22 mouse cellular contexts compared by ENCODE assay signal in the genomic region with DNA sequence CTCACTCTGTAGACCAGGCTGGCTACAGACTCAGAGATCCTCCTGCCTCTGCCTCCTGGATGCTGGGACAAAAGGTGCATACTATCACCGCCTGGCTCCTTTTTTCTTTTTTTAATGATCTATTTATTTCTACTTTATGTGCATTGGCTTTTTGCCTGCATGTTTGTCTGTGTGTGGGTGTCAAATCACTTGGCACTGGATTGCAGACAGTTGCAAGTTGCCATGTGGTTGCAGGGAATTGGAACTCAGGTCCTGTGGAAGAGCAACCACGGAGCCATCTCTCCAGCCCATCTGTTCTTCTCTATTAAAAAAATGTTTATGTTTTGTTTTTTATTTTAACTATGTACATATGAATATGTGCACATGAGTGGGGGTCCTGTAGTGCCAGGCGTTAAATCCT. TPM values are rescaled to one million over a fixed set of nuclear protein-coding genes. Genes with fewer than 3 reads are reported as not detected.
DNase-seq lines count a peak whose midpoint lies in the region; ATAC-seq lines count a peak whose summit lies in the region.
"Had no signal": no experiment of that assay in that cellular context is flagged by ENCODE, and none has a peak within 500 bp of the region (broad histone marks: within the 10 kb centered on the region; RNA-seq: fewer than 3 reads in every experiment).

No protein-coding gene starts in this region.

- 82% methylated on average over 3 of the region's 3 CpGs for WGBS in forebrain, embryonic 14.5 days
- 91% methylated on average over 3 of the region's 3 CpGs for WGBS in forebrain, embryonic 13.5 days

- no peak overlapping the region for H3K4me3 ChIP-seq in forebrain, embryonic 14.5 days (ENCODE audit: low read depth, low read length)
- no peak overlapping the region for H3K4me3 ChIP-seq in forebrain, embryonic 13.5 days
- H3K4me3 ChIP-seq: embryonic facial prominence, embryonic 12.5 days; heart, embryonic 10.5 days; hindbrain, embryonic 12.5 days had no signal

- H3K4me1 ChIP-seq in forebrain, embryonic 14.5 days (ENCODE audit: control insufficient read depth, insufficient read depth, low read length), result no peaks in the 10 kb centered on the region
- H3K4me1 ChIP-seq in forebrain, embryonic 13.5 days, result no peaks in the 10 kb centered on the region
- H3K4me1 ChIP-seq: embryonic facial prominence, embryonic 12.5 days; heart, embryonic 10.5 days; hindbrain, embryonic 12.5 days had no signal

- no peak for ATAC-seq in forebrain, embryonic 14.5 days
- no peak; the same call in 1 of the 2 replicates for ATAC-seq in forebrain, embryonic 13.5 days
- ATAC-seq: CD4-positive, CD25-positive, alpha-beta regulatory T cell, adult 4 months; hindbrain, embryonic 16.5 days had no signal

- no peaks in the 10 kb centered on the region for H3K9me3 ChIP-seq in forebrain, embryonic 14.5 days (replicated peaks; ENCODE audit: control insufficient read depth, low read length)
- H3K9me3 ChIP-seq in forebrain, embryonic 13.5 days (replicated peaks), result no peaks in the 10 kb centered on the region
- H3K9me3 ChIP-seq: embryonic facial prominence, embryonic 12.5 days; G1E; heart, embryonic 10.5 days; hindbrain, embryonic 12.5 days had no signal

- H3K9ac ChIP-seq in forebrain, embryonic 14.5 days (ENCODE audit: low read length), result no peak overlapping the region
- no peak overlapping the region for H3K9ac ChIP-seq in forebrain, embryonic 13.5 days
- H3K9ac ChIP-seq: embryonic facial prominence, embryonic 12.5 days; hindbrain, embryonic 12.5 days had no signal

- peaks cover 78% of the 10 kb centered on the region for H3K36me3 ChIP-seq in forebrain, embryonic 14.5 days (ENCODE audit: control insufficient read depth, insufficient read depth, low read length)
- H3K36me3 ChIP-seq in forebrain, embryonic 13.5 days (ENCODE audit: poor library complexity, severe bottlenecking), result peaks cover 82% of the 10 kb centered on the region

- no peak overlapping the region for H3K27ac ChIP-seq in forebrain, embryonic 14.5 days (ENCODE audit: low read depth, low read length)
- H3K27ac ChIP-seq in forebrain, embryonic 13.5 days, result no peak overlapping the region
- H3K27ac ChIP-seq: embryonic facial prominence, embryonic 12.5 days; heart, embryonic 10.5 days; hindbrain, embryonic 12.5 days had no signal

- H3K4me2 ChIP-seq in forebrain, embryonic 14.5 days (ENCODE audit: low read length), result no peak overlapping the region
- no peak overlapping the region for H3K4me2 ChIP-seq in forebrain, embryonic 13.5 days
- H3K4me2 ChIP-seq: embryonic facial prominence, embryonic 12.5 days; hindbrain, embryonic 12.5 days had no signal

- no peaks in the 10 kb centered on the region for H3K27me3 ChIP-seq in forebrain, embryonic 14.5 days (replicated peaks; ENCODE audit: control insufficient read depth, insufficient read depth, low read length)
- no peaks in the 10 kb centered on the region for H3K27me3 ChIP-seq in forebrain, embryonic 13.5 days
- H3K27me3 ChIP-seq: embryonic facial prominence, embryonic 12.5 days; hindbrain, embryonic 12.5 days had no signal

- intact Hi-C loops in gastrocnemius, postnatal 14 days (cut with DNase I; ENCODE audit: low total_unique reads), result no loop called here

- peak; percentile 67 for DNase-seq in forebrain, embryonic 14.5 days (ENCODE audit: low spot score)
- peak; percentile 59 to 87 for DNase-seq in layer of hippocampus, adult 18-20 months (ENCODE audit: low spot score in 2 of 2)
- DNase-seq in layer of hippocampus, adult 9-11 months, result peak; percentile 59
- no peak for DNase-seq in right cerebral cortex, adult 18-20 months
- DNase-seq in lung, postnatal 10 days, result no peak
- DNase-seq in gastrocnemius, postnatal 14 days, result no peak
- DNase-seq: adrenal gland, postnatal 10 days; B cell, adult 2 months; cerebellum, adult 11 months; cerebellum, adult 8-10 months; cerebellum, postnatal 14 days; heart, adult 18-20 months; heart, postnatal 10 days; heart, postnatal 4 days had no signal

RNA-seq across cellular contexts. Expression of a gene that starts 25.1 kb away (rescaled TPM):
- polyA plus RNA-seq in forebrain, embryonic 14.5 days (2014; fragmentation: Nextera tagmentation; extraction: Ambion mirVana), result 6.7 and 7.7 TPM in 2 replicates
- polyA plus RNA-seq in forebrain, embryonic 13.5 days (2015; fragmentation: Nextera tagmentation; extraction: Ambion mirVana), result 11.5 and 13.4 TPM in 2 replicates
- 10 to 100 TPM; 24.3 to 27.0 TPM for total RNA-seq in layer of hippocampus, adult 18-20 months (2021)
- total RNA-seq in gastrocnemius, postnatal 14 days (2021), result 10 to 100 TPM; 65.9 to 84.2 TPM

RNA-seq across cellular contexts. Expression of a gene that starts 27.3 kb away (rescaled TPM):
- polyA plus RNA-seq in forebrain, embryonic 14.5 days (2014; fragmentation: Nextera tagmentation; extraction: Ambion mirVana), result 0.42 and 0.61 TPM in 2 replicates
- polyA plus RNA-seq in forebrain, embryonic 13.5 days (2015; fragmentation: Nextera tagmentation; extraction: Ambion mirVana), result 0.15 and 0.22 TPM in 2 replicates
- total RNA-seq in layer of hippocampus, adult 18-20 months (2021), result 1 to 10 TPM; 1.6 to 2.2 TPM
- total RNA-seq in gastrocnemius, postnatal 14 days (2021), result under 1 TPM; 0.53 to 0.96 TPM
- total RNA-seq: heart, postnatal 4 days had no signal
- polyA plus RNA-seq: CD4-positive, CD25-positive, alpha-beta regulatory T cell, adult 4 months; G1E; heart, embryonic 10.5 days; heart, embryonic 14.5 days had no signal

Comparison
In these comparisons a context has a peak if more than half of its experiments do, and no peak if none do; other contexts are left out.
1. DNase-seq: peak in forebrain, embryonic 14.5 days (single experiment), layer of hippocampus, adult 18-20 months (2 of 2) and layer of hippocampus, adult 9-11 months (single experiment); none in right cerebral cortex, adult 18-20 months (single experiment), lung, postnatal 10 days (single experiment) and gastrocnemius, postnatal 14 days (single experiment).